Mouse (Mus musculus): ENCODE measurements around the gene Casp3. TPM values are rescaled to one million over a fixed set of nuclear protein-coding genes. Genes with fewer than 3 reads are reported as not detected.
A peak's percentile ranks its signal among the peaks of the same experiment; 100 is the strongest.

Gene Casp3
- total RNA-seq, 2 experiments from 2014 or later, result 14.5 to 17.3 TPM

GRCm38 (mm10) chr8:46648421-46648820 lies 31.3 kb downstream of the Casp3 start:
- intact Hi-C loops (cut with DNase I), result no loop called here

GRCm38 (mm10) chr8:46651872-46652271 lies 34.8 kb downstream of the Casp3 start:
- intact Hi-C loops (cut with DNase I), result no loop called here
- no peak for DNase-seq (ENCODE audit: low spot score in 2 of 2)

More at GRCm38 (mm10) chr8:46648421-46648820, 31.3 kb downstream of the Casp3 start:
- DNase-seq (ENCODE audit: low spot score in 2 of 2), result no peak

- intact Hi-C loops (cut with DNase I), result no loop called here
- DNase-seq (ENCODE audit: low spot score in 2 of 2), result no peak
These were observed 38.8 kb downstream of the Casp3 start for GRCm38 (mm10) chr8:46655919-46656318.

- intact Hi-C loops (cut with DNase I), result loop anchor here (2.0 kb wide), 1 partner anchor 281 kb away; no protein-coding TSS in a partner anchor
- DNase-seq (ENCODE audit: low spot score in 2 of 2), result peak; percentile 71 to 75
These were observed 54.4 kb downstream of the Casp3 start for GRCm38 (mm10) chr8:46671496-46671895.

GRCm38 (mm10) chr8:46680671-46681365 lies 63.7 kb downstream of the Casp3 start:
- intact Hi-C loops (cut with DNase I), result no loop called here

GRCm38 (mm10) chr8:46686664-46687336 lies 69.7 kb downstream of the Casp3 start:
- intact Hi-C loops (cut with DNase I), result loop anchor here (2.0 to 5.0 kb wide), 2 partner anchors 54 to 261 kb away; no protein-coding TSS in a partner anchor
- DNase-seq (ENCODE audit: low spot score in 2 of 2), result peak; percentile 97 to 98

More at GRCm38 (mm10) chr8:46680671-46681365, 63.7 kb downstream of the Casp3 start:
- DNase-seq (ENCODE audit: low spot score in 2 of 2), result no peak

Other genes with a start within 250 kb of the Casp3 start
- gene Acsl1, start 146.3 kb upstream of the Casp3 start, total RNA-seq (2021), result 10 to 100 TPM; 42.2 to 49.0 TPM
- gene Cenpu, start 65.3 kb upstream of the Casp3 start, total RNA-seq (2021), result 1 to 10 TPM; 1.9 to 2.9 TPM
- 1 to 10 TPM; 3.6 to 4.3 TPM for gene Primpol, start 79 bp upstream of the Casp3 start, total RNA-seq (2021)
- 10 to 100 TPM; 52.0 to 58.4 TPM for gene Irf2, start 122.4 kb downstream of the Casp3 start, total RNA-seq (2021)